Mouse (Mus musculus) embryo, embryonic 9.5 days (tissue): ENCODE measurements around the gene Slc23a2.

Experiments
- DNase-seq: peaks from one replicate; pipeline ENCODE4 v3.0.0-alpha.2; 2017; ENCODE audit errors: extremely low spot score

Gene Slc23a2

GRCm38 (mm10) chr2:132098365-132098764 lies 46.5 kb downstream of the Slc23a2 start:
- no peak for DNase-seq

GRCm38 (mm10) chr2:132096582-132096981 lies 48.3 kb downstream of the Slc23a2 start:
- DNase-seq = no peak

- DNase-seq = no peak
Measured at GRCm38 (mm10) chr2:132095821-132096220, 49.1 kb downstream of the Slc23a2 start.

- no peak for DNase-seq
Measured at GRCm38 (mm10) chr2:132094441-132095230, 50.3 kb downstream of the Slc23a2 start.

- DNase-seq = no peak
Measured at GRCm38 (mm10) chr2:132093739-132094138, 51.2 kb downstream of the Slc23a2 start.

GRCm38 (mm10) chr2:132093298-132093697 lies 51.6 kb downstream of the Slc23a2 start:
- no peak for DNase-seq

GRCm38 (mm10) chr2:132092722-132093121 lies 52.2 kb downstream of the Slc23a2 start:
- DNase-seq = no peak

GRCm38 (mm10) chr2:132091749-132092148 lies 53.2 kb downstream of the Slc23a2 start:
- no peak for DNase-seq

- DNase-seq = no peak
Measured at GRCm38 (mm10) chr2:132084813-132085212, 60.1 kb downstream of the Slc23a2 start.

- no peak for DNase-seq
Measured at GRCm38 (mm10) chr2:132084396-132084795, 60.5 kb downstream of the Slc23a2 start.

GRCm38 (mm10) chr2:132079139-132079538 lies 65.8 kb downstream of the Slc23a2 start:
- DNase-seq = no peak

- no peak for DNase-seq
Measured at GRCm38 (mm10) chr2:132073052-132073451, 71.9 kb downstream of the Slc23a2 start.

- DNase-seq = no peak
Measured at GRCm38 (mm10) chr2:132069985-132070735, 74.7 kb downstream of the Slc23a2 start.

GRCm38 (mm10) chr2:132064185-132064831 lies 80.6 kb downstream of the Slc23a2 start:
- DNase-seq = no peak

GRCm38 (mm10) chr2:132063776-132064175 lies 81.1 kb downstream of the Slc23a2 start:
- no peak for DNase-seq

- no peak for DNase-seq
Measured at GRCm38 (mm10) chr2:132061884-132062283, 83.0 kb downstream of the Slc23a2 start.

- no peak for DNase-seq
Measured at GRCm38 (mm10) chr2:132059919-132060318, 85.0 kb downstream of the Slc23a2 start.

GRCm38 (mm10) chr2:132055349-132055753 lies 89.6 kb downstream of the Slc23a2 start:
- DNase-seq = no peak

- DNase-seq = no peak
Measured at GRCm38 (mm10) chr2:132053824-132054223, 91.1 kb downstream of the Slc23a2 start.

GRCm38 (mm10) chr2:132051798-132052197 lies 93.1 kb downstream of the Slc23a2 start:
- DNase-seq = no peak

GRCm38 (mm10) chr2:132049921-132050320 lies 95.0 kb downstream of the Slc23a2 start:
- DNase-seq = no peak

GRCm38 (mm10) chr2:132049491-132049890 lies 95.4 kb downstream of the Slc23a2 start:
- DNase-seq = no peak
